Mouse (Mus musculus) G1E (cell line): ENCODE measurements around the gene Macrod2. TPM values are rescaled to one million over a fixed set of nuclear protein-coding genes. Genes with fewer than 3 reads are reported as not detected.

Experiments
- ATAC-seq: 2 replicates; pipeline ENCODE4 v1.8.0; 2016; ENCODE audit warnings: mild to moderate bottlenecking; ENCODE audit not compliant: insufficient number of reproducible peaks, poor library complexity, low FRiP score, severe bottlenecking; ENCODE audit errors: extremely low read depth
- DNase-seq: peaks from one replicate; pipeline ENCODE4 v3.0.0; 2012; ENCODE audit warnings: low spot score
- H3K27me3 ChIP-seq: 2 replicates; pipeline ENCODE4 v1.6.1; 2012; ENCODE audit warnings: mild to moderate bottlenecking, low read length, inconsistent platforms; ENCODE audit not compliant: insufficient read depth
- H3K36me3 ChIP-seq: replicated peaks from 2 replicates; pipeline ENCODE3; 2012; ENCODE audit warnings: mild to moderate bottlenecking, inconsistent platforms
- H3K4me1 ChIP-seq: 2 replicates; pipeline ENCODE4 v1.6.1; 2012; ENCODE audit warnings: low read depth, low read length, inconsistent platforms, mixed read lengths; ENCODE audit not compliant: insufficient read depth
- H3K4me3 ChIP-seq: 2 replicates; pipeline ENCODE4 v1.5.1; 2012; ENCODE audit warnings: low read depth, mild to moderate bottlenecking, inconsistent platforms, low read length, moderate library complexity, mixed read lengths
- H3K9me3 ChIP-seq: replicated peaks from 2 replicates; pipeline ENCODE4 v1.6.1; 2012; ENCODE audit warnings: inconsistent platforms
- CTCF ChIP-seq: IDR thresholded peaks from 2 replicates; pipeline ENCODE4 v1.5.1; 2012; ENCODE audit warnings: low read depth, low read length, inconsistent platforms, mixed read lengths
- GATA1 ChIP-seq: IDR thresholded peaks from 2 replicates; pipeline ENCODE4 v1.6.1; 2012; ENCODE audit warnings: borderline replicate concordance, low read length, inconsistent platforms, mixed read lengths
- GATA2 ChIP-seq: IDR thresholded peaks from 2 replicates; pipeline ENCODE4 v1.6.1; 2012; ENCODE audit warnings: low read depth, low read length, inconsistent platforms, borderline replicate concordance
- POLR2AphosphoS5 ChIP-seq: IDR thresholded peaks from 2 replicates; pipeline ENCODE4 v1.6.1; 2012; ENCODE audit warnings: low read depth, low read length, inconsistent platforms; ENCODE audit not compliant: insufficient replicate concordance
- TAL1 ChIP-seq: conservative IDR thresholded peaks from 2 replicates; pipeline ENCODE4 v1.6.1; 2012; ENCODE audit warnings: low read depth, low read length, inconsistent platforms, mixed read lengths
- polyA plus RNA-seq: library from polyadenylated mRNA; stranded (reverse); fragments of >175 nt; gene quantifications from 2 replicates; pipeline ENCODE4 v1.2.3, GENCODE M21; 2012
- total RNA-seq, 2 experiments: library from RNA; stranded (forward) in 1 of 2; stranded (reverse) in 1 of 2; fragments of 200-1000 nt in 1 of 2; fragments of >200 nt in 1 of 2; fragmentation: Nextera tagmentation in 1 of 2; gene quantifications; 2 replicates each; pipeline ENCODE4 v1.2.3; 2014 to 2017

Macrod2 gene
- total and polyA plus RNA-seq, 3 experiments, result 0.38 TPM; not detected in 2

DNA sequence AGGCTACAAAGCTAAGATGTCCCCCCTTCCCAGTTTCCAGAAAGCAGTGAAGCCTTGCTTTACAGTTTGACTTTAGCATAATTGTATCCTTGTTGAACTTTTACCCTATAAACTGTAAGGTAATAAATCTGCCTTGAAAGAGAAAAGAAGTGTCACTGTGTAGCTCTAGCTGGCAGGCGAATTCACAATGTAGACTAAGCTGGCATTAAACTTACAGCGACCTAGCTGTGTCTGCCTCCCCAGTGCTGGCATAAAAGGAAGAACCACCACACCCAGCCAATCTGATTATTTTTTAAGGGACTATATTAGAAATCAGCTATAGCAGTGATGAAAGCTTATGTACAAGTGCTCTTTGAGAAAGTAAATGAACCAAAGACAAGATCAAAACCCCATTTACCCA lies 1791.8 kb downstream of the Macrod2 start:
- DNase-seq, result no peak
- no peak for TF ChIP-seq GATA2
- no peak for TF ChIP-seq POLR2AphosphoS5
- no peak for TF ChIP-seq TAL1
- no peak for TF ChIP-seq GATA1
- no peak for ATAC-seq
- Histone ChIP-seq H3K4me3 (no peak overlapping the region), H3K27me3 (no peaks in the 10 kb centered on the region), H3K36me3 (no peaks in the 10 kb centered on the region), H3K9me3 (peaks cover 17% of the 10 kb centered on the region), H3K4me1 (no peaks in the 10 kb centered on the region)

DNA sequence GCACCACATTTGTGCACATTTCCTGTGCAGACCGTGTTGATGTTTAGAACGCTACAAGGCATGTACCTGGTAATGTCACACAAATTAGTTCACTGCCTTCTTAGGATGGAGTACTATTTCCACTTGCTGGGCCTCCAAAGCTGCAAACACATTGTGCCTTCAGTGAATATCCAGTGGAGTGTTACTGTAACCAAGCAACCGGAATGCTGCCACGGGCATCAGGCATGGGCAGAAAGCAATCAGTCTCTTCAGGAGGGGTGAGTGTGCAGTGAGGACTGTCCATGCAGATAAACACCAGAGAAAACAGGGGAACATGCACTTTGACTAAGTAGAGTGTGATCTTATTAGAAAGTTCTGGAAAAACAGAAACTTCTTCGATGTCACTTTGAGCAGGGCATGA lies 1792.3 kb downstream of the Macrod2 start:
- no peak for DNase-seq
- ATAC-seq, result no peak
- Histone ChIP-seq H3K4me1 (no peaks in the 10 kb centered on the region), H3K36me3 (no peaks in the 10 kb centered on the region), H3K9me3 (peaks cover 17% of the 10 kb centered on the region), H3K27me3 (no peaks in the 10 kb centered on the region), H3K4me3 (no peak overlapping the region)
- no peak for TF ChIP-seq POLR2AphosphoS5
- TF ChIP-seq TAL1, result no peak
- no peak for TF ChIP-seq CTCF
- TF ChIP-seq GATA2, result no peak

DNA sequence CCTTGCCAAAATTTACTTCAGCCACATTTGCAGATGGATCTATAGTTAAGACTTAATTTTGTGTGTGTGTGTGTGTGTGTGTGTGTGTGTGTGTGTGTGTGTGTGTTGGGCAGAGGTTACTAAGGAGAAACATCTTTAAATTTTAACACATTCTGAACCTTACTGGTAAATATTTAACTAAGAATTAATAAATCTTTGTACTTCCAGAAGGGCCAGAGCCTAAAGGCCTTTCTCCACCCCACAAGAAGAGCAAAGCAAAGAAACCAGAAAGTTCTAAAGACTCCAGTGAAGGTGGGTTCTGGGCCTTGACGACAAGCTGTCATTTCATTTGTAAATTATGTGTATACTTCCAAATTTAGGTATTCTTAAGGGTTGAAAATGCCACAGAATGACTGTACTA lies 1822.3 kb downstream of the Macrod2 start:
- Histone ChIP-seq H3K27me3 (no peaks in the 10 kb centered on the region), H3K36me3 (no peaks in the 10 kb centered on the region), H3K4me3 (no peak overlapping the region), H3K9me3 (peaks cover 18% of the 10 kb centered on the region), H3K4me1 (no peaks in the 10 kb centered on the region)
- DNase-seq (no peak), ATAC-seq (no peak)
- TF ChIP-seq GATA1, result no peak
- TF ChIP-seq GATA2, result no peak
- no peak for TF ChIP-seq CTCF
- no peak for TF ChIP-seq POLR2AphosphoS5
- no peak for TF ChIP-seq TAL1

DNA sequence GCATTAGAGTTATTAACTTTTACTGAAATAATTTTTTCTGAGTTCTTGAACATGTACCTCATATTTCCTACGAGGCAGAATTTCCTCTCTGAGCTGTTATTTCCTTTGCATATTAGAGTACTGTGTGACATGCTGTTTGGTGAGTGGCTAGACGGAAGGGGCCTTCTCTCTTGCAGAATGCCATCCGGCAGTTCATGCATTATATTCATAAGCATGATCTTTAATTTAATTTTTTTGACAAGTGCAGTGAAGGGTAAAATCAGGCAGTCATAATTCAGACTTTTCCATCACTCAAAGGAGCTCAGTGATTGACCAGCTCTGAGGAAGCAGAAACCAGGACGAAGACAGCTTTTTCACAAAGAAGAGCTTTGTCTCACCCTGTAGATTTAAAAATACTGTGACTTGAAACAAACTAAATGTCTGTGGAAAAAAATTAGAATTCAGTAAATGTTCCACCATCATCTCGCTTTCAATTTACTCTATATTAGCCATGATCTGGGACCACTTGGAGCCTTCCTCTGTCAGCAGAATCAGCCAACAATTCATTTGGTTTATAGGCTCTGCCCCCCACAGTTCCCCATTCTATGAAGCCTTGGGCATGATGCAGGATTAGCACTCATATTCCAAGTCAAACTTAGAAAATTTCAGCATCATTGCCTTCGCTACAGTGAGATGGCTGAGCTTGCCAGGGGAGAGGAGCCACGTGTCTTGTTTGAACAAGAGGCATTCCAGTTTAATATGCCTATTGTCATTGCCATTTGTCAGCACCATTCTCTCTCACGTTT lies 1827.2 kb downstream of the Macrod2 start:
- Histone ChIP-seq H3K27me3 (no peaks in the 10 kb centered on the region), H3K9me3 (peaks cover 28% of the 10 kb centered on the region)

DNA sequence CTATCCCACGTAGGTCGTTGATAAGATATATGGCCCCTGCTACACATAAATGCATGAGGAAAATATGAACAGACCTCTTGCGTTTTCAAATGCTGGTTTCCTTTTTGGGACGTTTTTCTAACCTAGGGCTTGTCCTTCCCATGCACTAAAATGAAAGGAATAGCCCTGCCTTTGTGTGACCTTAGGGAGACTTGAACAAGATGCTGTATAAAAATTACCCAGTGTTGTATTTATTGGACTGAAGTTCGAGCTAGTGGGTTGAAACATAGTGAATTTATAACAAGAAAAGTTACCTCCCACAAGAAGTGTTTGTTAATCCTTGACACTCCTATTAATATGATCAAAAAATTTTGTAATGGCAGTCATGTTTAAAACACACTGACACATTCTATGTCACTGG lies 1827.8 kb downstream of the Macrod2 start:
- no peak for TF ChIP-seq GATA2
- TF ChIP-seq POLR2AphosphoS5, result no peak
- TF ChIP-seq CTCF, result no peak
- TF ChIP-seq GATA1, result no peak
- TF ChIP-seq TAL1, result no peak
- no peak for ATAC-seq
- H3K9me3 ChIP-seq, result peaks cover 29% of the 10 kb centered on the region

More for the DNA sequence above, 1827.2 kb downstream of the Macrod2 start:
- no peak for DNase-seq
- no peaks in the 10 kb centered on the region for H3K4me1 ChIP-seq
- no peak overlapping the region for H3K4me3 ChIP-seq
- ATAC-seq, result no peak
- no peaks in the 10 kb centered on the region for H3K36me3 ChIP-seq
- TF ChIP-seq GATA2, result no peak
- no peak for TF ChIP-seq CTCF
- no peak for TF ChIP-seq GATA1
- no peak for TF ChIP-seq TAL1
- TF ChIP-seq POLR2AphosphoS5, result no peak

DNA sequence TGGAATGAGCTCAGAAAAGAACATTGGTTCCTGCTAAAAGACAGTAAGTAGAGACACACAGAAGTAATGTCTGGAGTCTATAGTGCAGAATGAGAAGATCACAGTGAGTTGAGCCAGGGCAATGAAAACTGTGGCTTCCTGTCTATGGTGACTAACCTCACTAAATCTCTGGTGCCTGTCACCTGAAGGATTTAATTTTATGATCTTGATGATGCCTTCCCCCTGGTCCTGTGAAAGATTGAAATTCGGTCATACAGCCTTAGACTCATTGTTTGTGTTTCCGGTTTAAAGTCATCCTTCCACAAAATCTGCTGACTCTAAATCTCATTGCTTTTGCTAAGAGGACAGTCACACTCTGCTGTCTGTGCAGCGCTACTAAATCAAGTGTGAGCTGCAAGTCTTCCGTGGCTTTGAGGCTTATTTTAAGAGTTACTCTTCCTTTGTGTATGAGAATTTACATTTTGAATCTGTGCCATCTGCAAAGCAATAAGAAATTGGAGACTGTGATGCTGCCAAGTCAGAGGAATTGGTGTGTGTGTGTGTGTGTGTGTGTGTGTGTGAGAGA lies 1836.0 kb downstream of the Macrod2 start:
- DNase-seq (no peak), ATAC-seq (no peak)
- Histone ChIP-seq H3K4me3 (no peak overlapping the region), H3K4me1 (no peaks in the 10 kb centered on the region), H3K9me3 (peaks cover 16% of the 10 kb centered on the region), H3K27me3 (no peaks in the 10 kb centered on the region), H3K36me3 (no peaks in the 10 kb centered on the region)
- TF ChIP-seq GATA1 (no peak), CTCF (no peak), POLR2AphosphoS5 (no peak), GATA2 (no peak), TAL1 (no peak)

More for the DNA sequence above, 1827.8 kb downstream of the Macrod2 start:
- Histone ChIP-seq H3K27me3 (no peaks in the 10 kb centered on the region), H3K4me3 (no peak overlapping the region), H3K4me1 (no peaks in the 10 kb centered on the region), H3K36me3 (no peaks in the 10 kb centered on the region)
- DNase-seq, result no peak
